Mouse (Mus musculus): ENCODE data around the gene Bmp2k. TPM values are rescaled to one million over a fixed set of nuclear protein-coding genes. Genes with fewer than 3 reads are reported as not detected.

Bmp2k gene
- total RNA-seq, 4 experiments from 2014 or later = 14.8 to 18.4 (median 16.2) TPM

- DNase-seq (ENCODE audit: low spot score in 2 of 2) = no peak
Measured at GRCm38 (mm10) chr5:97095335-97095734, 97.8 kb downstream of the Bmp2k start.

- DNase-seq (ENCODE audit: low spot score in 2 of 2) = no peak
Measured at GRCm38 (mm10) chr5:97097631-97098041, 100.1 kb downstream of the Bmp2k start.

DNA sequence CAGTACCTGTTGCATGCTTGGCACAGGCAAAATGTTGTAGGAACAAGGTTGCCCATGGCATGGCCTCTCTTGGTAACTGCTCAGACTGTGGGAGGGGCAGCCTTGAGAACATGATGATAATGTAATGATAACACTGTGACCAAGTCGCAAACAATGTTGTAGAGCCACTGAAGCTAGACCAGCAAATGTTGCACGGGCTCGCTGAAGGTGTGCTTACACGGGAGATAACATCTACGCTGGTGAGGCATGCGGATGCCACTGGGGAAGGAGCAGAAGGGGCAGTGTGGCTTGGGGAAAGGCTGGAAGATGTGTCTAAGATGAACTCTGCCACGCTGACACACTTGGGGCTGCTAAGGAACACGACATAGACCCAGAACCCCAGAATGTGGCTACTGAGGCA lies 102.5 kb downstream of the Bmp2k start:
- DNase-seq (ENCODE audit: low spot score in 2 of 2) = no peak

DNA sequence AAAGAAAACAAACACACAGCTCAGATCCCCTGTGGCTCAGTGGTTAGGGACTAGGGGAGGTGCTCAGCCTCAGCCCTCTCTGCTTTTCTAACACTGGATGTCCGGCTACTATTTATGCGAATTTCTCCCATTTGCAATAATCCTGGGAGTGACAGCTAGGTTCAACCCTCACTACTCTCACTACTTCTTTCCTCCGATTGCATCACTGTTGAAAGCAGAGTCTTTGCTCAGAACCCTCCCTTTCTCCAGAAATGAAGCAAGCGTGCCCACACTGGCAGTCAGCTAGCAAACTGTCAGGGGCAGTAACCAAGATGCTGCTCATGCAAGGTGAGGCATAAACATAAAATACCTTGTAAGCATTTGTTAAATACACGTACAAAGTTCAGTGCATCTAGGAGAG lies 110.8 kb downstream of the Bmp2k start:
- DNase-seq (ENCODE audit: low spot score in 2 of 2) = no peak

DNA sequence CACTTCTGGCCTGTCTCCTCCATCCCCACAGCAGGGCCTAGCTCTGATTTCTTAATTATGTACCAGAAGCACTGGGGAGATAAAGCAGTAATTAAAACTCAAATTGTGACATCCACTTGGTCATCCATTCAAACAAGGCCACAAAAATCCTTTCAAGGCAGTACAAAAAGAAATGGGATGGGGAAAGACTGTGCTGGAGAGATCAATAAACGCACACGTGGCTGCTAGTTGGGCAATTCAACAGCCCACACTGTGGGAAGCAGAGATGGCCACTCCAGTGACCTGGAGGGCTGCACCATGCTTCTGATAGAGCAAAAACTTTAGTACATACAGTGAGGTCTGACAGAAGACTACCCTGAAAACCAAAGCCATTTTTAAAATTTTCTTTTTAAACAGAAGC lies 112.6 kb downstream of the Bmp2k start:
- no peak for DNase-seq (ENCODE audit: low spot score in 2 of 2)

DNA sequence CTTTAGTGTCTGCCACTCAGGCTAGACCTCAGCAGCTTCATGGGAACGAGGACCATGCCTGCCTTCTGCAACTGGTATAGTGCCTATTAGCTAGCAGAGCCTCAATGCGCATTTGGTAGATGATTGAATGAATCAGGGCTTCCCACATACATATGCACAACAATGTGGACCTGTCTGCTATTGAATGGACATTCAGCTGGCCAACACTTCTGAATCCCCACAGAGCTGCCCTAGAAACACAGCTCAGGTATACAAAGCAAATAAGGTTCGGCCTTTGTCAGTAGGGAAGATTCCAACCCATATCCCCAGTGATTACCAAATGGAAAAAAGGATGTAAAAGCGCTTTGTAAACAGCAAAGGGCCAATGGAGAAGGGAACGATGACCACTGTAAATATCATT lies 113.2 kb downstream of the Bmp2k start:
- peak in 1 of 2 experiments; percentile 25 for DNase-seq (ENCODE audit: low spot score in 2 of 2)

DNA sequence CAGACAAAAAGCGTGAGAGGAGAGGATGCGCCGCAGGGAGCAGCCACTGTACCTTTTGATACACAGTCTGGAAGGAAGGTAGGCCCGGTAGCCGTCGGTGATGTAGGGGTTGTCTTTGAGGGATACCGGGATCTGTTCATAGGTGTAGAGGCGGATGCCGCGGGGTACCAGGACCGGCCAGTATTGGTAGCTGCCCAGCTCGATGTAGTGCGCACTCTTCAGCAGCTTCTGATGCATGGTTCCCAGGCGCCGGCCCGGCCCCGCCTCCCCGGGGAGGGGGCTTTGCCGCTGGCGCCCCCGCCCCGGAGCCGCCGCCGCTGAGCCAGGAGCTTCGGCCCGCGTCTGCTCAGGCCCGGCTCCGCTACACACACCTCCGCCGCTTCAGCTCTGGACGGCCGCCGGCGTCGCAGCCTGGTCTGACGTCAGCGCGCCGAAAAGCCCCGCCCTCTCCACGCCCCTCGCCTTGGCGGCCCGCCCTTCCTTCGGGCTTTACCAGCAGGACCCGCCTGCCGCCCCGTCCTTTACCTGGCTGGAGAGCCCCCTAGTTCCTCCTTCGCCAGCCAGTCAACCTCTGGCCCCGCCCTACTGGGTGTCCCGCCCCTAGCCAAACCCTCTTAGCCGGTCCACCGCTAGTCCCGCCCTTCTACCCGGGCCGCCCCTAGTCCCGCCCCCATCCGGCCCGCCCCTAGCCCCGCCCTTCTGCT lies 113.9 kb downstream of the Bmp2k start, which contains the start of gene Paqr3:
Gene Paqr3, minus strand, starts transcription at position 390 of the 704 bp plus-strand sequence.
- DNase-seq (ENCODE audit: low spot score in 2 of 2) = peak; percentile 94 to 97

- DNase-seq (ENCODE audit: low spot score in 2 of 2) = no peak
Measured at GRCm38 (mm10) chr5:97124977-97125376, 127.5 kb downstream of the Bmp2k start.

- no peak for DNase-seq (ENCODE audit: low spot score in 2 of 2)
Measured at GRCm38 (mm10) chr5:97125459-97125970, 128.0 kb downstream of the Bmp2k start.

DNA sequence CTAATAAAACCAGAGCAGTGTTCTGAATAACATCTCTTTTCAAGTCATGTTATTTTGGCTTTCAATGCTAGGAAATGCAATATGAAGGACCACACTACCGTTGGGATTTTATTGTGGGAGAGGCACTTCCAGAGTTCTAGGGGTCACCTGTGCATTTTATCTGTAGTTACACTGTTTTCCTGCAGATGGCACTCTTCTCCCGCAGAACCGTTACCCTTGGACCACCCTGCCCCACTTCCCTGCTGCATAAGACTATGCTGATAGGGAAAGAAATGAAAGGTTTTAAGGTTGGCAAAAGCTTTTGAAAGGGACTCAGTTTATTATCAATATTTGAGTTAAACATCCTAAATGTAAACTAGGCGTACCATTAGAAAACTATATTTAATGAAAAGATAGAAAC lies 128.5 kb downstream of the Bmp2k start:
- no peak for DNase-seq (ENCODE audit: low spot score in 2 of 2)

DNA sequence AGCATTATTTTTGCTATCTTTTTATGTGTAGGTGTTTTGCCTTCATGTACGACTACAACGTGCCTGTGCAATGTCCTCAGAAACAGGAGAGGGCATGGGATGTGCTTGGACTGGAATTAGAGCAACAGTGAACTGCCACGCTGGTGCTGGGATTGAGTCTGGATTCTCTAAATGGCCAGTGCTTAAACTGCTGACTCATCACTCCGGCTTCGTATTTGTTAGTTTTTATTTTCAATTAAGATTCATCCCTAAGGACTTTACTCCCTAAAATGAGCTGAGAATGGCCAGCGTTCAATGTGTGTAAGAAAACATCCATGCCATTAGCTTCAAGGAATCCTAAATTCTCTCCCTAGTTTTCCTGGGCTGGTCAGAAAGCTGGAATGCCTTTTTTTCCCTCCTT lies 129.8 kb downstream of the Bmp2k start:
- no peak for DNase-seq (ENCODE audit: low spot score in 2 of 2)

- peak; percentile 34 to 51 for DNase-seq (ENCODE audit: low spot score in 2 of 2)
Measured at GRCm38 (mm10) chr5:97128242-97129226, 131.0 kb downstream of the Bmp2k start.

DNA sequence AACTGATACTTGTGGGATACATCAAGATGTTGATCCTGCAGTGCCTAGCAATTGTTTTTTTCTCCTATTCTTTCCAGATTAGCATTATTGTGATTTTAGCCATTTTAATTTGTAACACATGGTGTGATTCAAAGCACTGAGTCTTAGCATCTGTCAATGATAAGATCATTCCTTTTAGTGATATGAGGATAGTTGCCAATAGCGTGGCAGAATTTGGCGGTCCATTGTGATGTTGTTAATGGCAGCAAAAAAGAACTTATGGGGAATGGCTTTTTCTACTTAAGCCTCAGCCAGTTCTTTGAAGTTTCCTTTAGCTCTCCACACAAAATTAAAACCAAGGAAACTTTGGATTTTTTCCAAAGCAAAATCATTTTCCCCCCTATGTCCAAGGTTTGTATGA lies 132.1 kb downstream of the Bmp2k start:
- no peak for DNase-seq (ENCODE audit: low spot score in 2 of 2)

- no peak for DNase-seq (ENCODE audit: low spot score in 2 of 2)
Measured at GRCm38 (mm10) chr5:97135331-97135730, 137.8 kb downstream of the Bmp2k start.

Other genes with a start within 250 kb of the Bmp2k start
- gene Anxa3, start 204.3 kb upstream of the Bmp2k start, total RNA-seq (2022) = 10 to 100 TPM; 10.4 to 28.5 (median 18.8) TPM
- gene Paqr3, start 113.9 kb downstream of the Bmp2k start, total RNA-seq (2022) = 10 to 100 TPM; 23.9 to 27.5 (median 25.2) TPM